Mouse (Mus musculus) liver, embryonic 11.5 days (tissue): ENCODE measurements around the gene Mafk. TPM values are rescaled to one million over a fixed set of nuclear protein-coding genes. Genes with fewer than 3 reads are reported as not detected.

ENCODE experiments used
- microRNA-seq: library from miRNA; unstranded; fragments of <30 nt; microRNA quantifications from one replicate; pipeline ENCODE4, GENCODE M21; 2017; ENCODE audit warnings: borderline number of aligned reads
- polyA plus RNA-seq: library from polyadenylated mRNA; unstranded; fragments of >200 nt; fragmentation: Nextera tagmentation; extraction: Ambion mirVana; gene quantifications from 2 replicates; pipeline ENCODE4 v1.2.1, GENCODE M21; 2014

The Mafk gene
- polyA plus RNA-seq, 1 experiment from 2014 or later: 30.4 TPM

Small RNAs within 50 kb of the gene (microRNA-seq; reads per million reads assigned to microRNA genes)
- not detected for gene Mir7037

Other genes with a start within 250 kb of the Mafk start
- not detected in 2 replicates for gene Uncx, start 248.0 kb upstream of the Mafk start, polyA plus RNA-seq
- 17.1 and 18.5 TPM in 2 replicates for gene Micall2, start 55.2 kb upstream of the Mafk start, polyA plus RNA-seq
- 34.9 TPM in 2 replicates for gene Ints1, start 15.8 kb upstream of the Mafk start, polyA plus RNA-seq
- 2.3 and 2.7 TPM in 2 replicates for gene Tmem184a, start 28.4 kb downstream of the Mafk start, polyA plus RNA-seq
- not detected in 2 replicates for gene Gm26938, start 34.9 kb downstream of the Mafk start, polyA plus RNA-seq
- 112 and 124 TPM in 2 replicates for gene Psmg3, start 35.4 kb downstream of the Mafk start, polyA plus RNA-seq
- 0.09 and 0.23 TPM in 2 replicates for gene Elfn1, start 116.4 kb downstream of the Mafk start, polyA plus RNA-seq